Mouse (Mus musculus) kidney, postnatal 4 days (tissue): ENCODE results near the gene Prss38.

Experiments
- DNase-seq, 2 experiments: peaks; one replicate each; pipeline ENCODE4 v3.0.0; 2021; ENCODE audit warnings: mixed read lengths in 2 of 2

Gene Prss38

GRCm38 (mm10) chr11:59375475-59375874 lies at the start of gene Prss38:
TSS of gene Prss38 (minus strand) at chr11:59375657.
- DNase-seq = no peak

GRCm38 (mm10) chr11:59423010-59423588 lies 47.6 kb upstream of the Prss38 start:
- DNase-seq = no peak

GRCm38 (mm10) chr11:59421967-59422366 lies 46.5 kb upstream of the Prss38 start:
- DNase-seq = peak in 1 of 2 experiments; percentile 17

- DNase-seq = peak in 1 of 2 experiments; percentile 11
Observed at GRCm38 (mm10) chr11:59421436-59421835, 46.0 kb upstream of the Prss38 start.

- peak; percentile 41 to 60 for DNase-seq
Observed at GRCm38 (mm10) chr11:59418708-59419107, 43.3 kb upstream of the Prss38 start.

- no peak for DNase-seq
Observed at GRCm38 (mm10) chr11:59412999-59413863, 37.8 kb upstream of the Prss38 start.

- DNase-seq = no peak
Observed at GRCm38 (mm10) chr11:59412058-59412457, 36.6 kb upstream of the Prss38 start.

GRCm38 (mm10) chr11:59410851-59411250 lies 35.4 kb upstream of the Prss38 start:
- DNase-seq = no peak

- DNase-seq = no peak
Observed at GRCm38 (mm10) chr11:59405761-59406160, 30.3 kb upstream of the Prss38 start.

GRCm38 (mm10) chr11:59400876-59401275 lies 25.4 kb upstream of the Prss38 start:
- no peak for DNase-seq

- DNase-seq = no peak
Observed at GRCm38 (mm10) chr11:59399830-59400229, 24.4 kb upstream of the Prss38 start.

- no peak for DNase-seq
Observed at GRCm38 (mm10) chr11:59397536-59398371, 22.3 kb upstream of the Prss38 start.

GRCm38 (mm10) chr11:59394451-59394850 lies 19.0 kb upstream of the Prss38 start:
- DNase-seq = no peak

GRCm38 (mm10) chr11:59393591-59393990 lies 18.1 kb upstream of the Prss38 start:
- DNase-seq = peak; percentile 77 to 78

- no peak for DNase-seq
Observed at GRCm38 (mm10) chr11:59392300-59392699, 16.8 kb upstream of the Prss38 start.

GRCm38 (mm10) chr11:59390470-59390869 lies 15.0 kb upstream of the Prss38 start:
- no peak for DNase-seq

- DNase-seq = no peak
Observed at GRCm38 (mm10) chr11:59389617-59390016, 14.2 kb upstream of the Prss38 start.

- DNase-seq = no peak
Observed at GRCm38 (mm10) chr11:59388806-59389205, 13.3 kb upstream of the Prss38 start.

- DNase-seq = no peak
Observed at GRCm38 (mm10) chr11:59387471-59387870, 12.0 kb upstream of the Prss38 start.

GRCm38 (mm10) chr11:59385123-59385522 lies 9.7 kb upstream of the Prss38 start:
- peak; percentile 54 to 72 for DNase-seq

- DNase-seq = peak; percentile 48 to 74
Observed at GRCm38 (mm10) chr11:59384441-59384959, 9.0 kb upstream of the Prss38 start.

GRCm38 (mm10) chr11:59379547-59379946 lies 4.1 kb upstream of the Prss38 start:
- DNase-seq = no peak

GRCm38 (mm10) chr11:59377999-59378398 lies 2.5 kb upstream of the Prss38 start:
- no peak for DNase-seq
